Mouse (Mus musculus): ENCODE measurements around the gene Scd4.
"Not testable (repeated sequence)": the region's sequence is repeated elsewhere in the genome, so short reads cannot be mapped to it uniquely, and the experiment has no call there.

Gene Scd4

GRCm38 (mm10) chr19:44300520-44300919, 32.4 kb upstream of the Scd4 start:
- no peak for DNase-seq (ENCODE audit: low read depth, low spot score)

DNA sequence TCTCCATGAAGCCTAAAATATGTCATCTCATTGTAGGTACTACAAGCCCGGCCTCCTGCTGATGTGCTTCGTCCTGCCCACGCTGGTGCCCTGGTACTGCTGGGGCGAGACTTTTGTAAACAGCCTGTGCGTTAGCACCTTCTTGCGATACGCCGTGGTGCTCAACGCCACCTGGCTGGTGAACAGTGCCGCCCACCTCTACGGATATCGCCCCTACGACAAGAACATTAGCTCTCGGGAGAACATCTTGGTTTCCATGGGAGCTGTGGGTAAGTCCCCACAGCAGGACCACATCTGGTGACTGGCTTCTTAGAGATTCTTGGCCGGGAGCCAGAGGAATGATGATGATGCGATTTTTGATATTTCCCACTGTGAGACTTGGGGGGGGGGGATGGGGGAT, 31.7 kb upstream of the Scd4 start:
- DNase-seq (ENCODE audit: low read depth, low spot score) = peak; percentile 86

GRCm38 (mm10) chr19:44301671-44302305, 31.1 kb upstream of the Scd4 start:
- no peak for DNase-seq (ENCODE audit: low read depth, low spot score)

- no peak for DNase-seq (ENCODE audit: low read depth, low spot score)
Measured at GRCm38 (mm10) chr19:44302901-44303300, 30.0 kb upstream of the Scd4 start.

GRCm38 (mm10) chr19:44303502-44303901, 29.4 kb upstream of the Scd4 start:
- DNase-seq (ENCODE audit: low read depth, low spot score) = peak; percentile 71

DNA sequence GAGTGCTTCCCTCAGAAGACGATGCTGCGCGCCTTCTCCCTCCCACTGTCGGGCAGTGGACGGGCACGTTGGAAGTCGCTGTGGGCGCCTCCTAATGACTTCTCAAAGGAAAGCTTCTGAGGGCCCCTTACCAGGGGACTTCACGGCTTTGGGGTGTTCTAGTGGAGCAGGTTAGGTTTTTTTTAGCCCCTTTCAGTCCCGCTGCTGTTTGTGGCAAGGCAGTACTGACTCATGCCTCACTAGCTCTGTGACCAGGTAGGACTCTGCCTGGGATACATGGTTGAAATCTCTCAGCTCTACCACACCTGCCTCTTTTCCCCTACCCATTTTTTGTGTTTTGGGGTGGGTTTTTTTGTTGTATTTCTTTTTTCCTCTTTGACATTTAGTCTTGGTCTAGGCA, 28.5 kb upstream of the Scd4 start:
- no peak for DNase-seq (ENCODE audit: low read depth, low spot score)

DNA sequence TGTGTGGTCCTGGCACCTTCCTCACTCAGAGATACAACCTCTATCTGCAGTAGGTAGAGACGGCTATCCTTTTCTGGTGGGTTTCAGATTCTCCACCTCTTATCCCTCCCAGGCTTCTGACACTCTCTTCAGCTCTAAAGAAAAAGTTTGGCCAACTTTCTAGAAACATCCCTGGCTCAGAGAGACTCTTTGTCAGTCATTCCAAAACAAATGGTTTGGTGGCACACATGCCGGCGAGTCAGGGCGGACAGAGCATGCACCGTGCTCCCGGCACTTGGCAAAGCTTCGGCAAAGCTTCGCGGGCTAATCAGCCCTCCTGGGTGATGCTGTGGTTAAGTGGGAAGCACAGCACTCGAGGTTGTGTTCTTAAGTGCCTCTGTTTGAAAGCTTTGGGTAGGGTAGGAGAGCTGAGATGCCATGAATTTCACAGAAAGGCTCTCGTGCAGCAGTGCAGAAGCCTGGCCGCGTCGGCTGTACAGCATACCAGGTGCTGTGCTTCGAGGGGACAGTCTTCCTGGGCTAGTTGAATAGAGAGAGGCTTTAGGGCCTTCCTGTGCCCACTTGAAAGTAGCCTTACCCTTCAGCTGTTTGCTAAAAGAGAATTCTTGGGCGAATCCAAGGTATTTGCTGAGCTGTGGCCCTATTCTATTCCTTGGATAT, 27.9 kb upstream of the Scd4 start:
- no peak for DNase-seq (ENCODE audit: low read depth, low spot score)

GRCm38 (mm10) chr19:44305701-44306100, 27.2 kb upstream of the Scd4 start:
- DNase-seq (ENCODE audit: low read depth, low spot score) = no peak

DNA sequence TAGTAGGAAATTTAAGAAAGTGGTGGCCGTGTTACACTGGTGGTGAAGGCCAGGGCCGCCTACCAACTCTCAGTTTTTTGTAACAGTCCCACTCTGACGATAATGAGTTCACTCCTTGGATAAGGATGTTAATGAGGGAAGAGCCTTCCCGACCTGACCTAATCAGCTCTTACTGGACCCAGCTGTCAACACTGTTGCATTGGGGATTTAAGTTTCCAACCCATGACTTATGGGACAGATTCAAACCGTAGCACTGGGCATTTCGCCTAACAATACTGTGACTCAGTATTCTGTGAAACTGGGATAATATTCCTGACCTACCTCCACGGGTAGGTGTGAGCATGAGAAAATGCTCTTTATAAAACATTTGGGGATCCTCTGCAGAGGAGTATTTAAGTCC, 26.7 kb upstream of the Scd4 start:
- peak; percentile 90 for DNase-seq (ENCODE audit: low read depth, low spot score)

DNA sequence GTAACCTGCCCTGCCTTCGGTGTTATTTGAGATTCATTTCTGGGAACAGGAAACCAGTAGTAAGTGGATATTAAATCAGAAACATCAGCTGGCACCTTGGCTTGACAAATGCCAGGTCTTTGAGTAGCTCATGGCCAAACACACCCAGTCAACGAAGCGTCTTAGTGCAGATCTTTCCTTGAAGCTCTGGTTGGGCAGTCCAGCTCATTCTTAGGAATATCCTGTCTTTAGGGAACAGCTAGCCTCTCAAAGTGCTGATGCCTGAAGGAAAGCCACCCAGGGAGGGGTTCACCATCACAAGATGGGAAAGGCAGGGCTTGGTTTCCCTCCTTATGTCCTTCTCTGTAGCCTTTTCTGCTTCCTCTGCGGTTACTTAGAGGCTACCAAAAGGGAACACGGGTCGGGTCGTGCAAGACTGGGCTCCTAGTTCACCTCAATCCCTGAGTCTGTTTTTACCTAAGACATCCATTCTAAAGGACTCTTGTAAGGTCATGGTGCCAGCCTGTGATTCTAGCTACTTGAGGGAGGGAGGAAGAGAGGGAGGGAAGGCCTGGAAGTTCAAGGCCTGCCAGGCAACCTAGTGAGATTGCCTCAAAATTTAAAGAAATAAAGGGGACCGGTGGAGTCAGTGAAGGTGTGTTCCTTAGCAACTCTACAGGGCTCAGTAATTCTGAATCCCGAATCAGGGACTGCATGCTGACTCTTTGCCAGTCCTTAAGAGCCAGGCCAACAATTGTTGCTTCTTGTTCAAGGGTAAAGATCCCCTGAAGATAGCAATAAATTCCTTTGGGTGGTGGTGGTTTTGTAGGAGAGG, 25.6 kb upstream of the Scd4 start:
- no peak for DNase-seq (ENCODE audit: low read depth, low spot score)

DNA sequence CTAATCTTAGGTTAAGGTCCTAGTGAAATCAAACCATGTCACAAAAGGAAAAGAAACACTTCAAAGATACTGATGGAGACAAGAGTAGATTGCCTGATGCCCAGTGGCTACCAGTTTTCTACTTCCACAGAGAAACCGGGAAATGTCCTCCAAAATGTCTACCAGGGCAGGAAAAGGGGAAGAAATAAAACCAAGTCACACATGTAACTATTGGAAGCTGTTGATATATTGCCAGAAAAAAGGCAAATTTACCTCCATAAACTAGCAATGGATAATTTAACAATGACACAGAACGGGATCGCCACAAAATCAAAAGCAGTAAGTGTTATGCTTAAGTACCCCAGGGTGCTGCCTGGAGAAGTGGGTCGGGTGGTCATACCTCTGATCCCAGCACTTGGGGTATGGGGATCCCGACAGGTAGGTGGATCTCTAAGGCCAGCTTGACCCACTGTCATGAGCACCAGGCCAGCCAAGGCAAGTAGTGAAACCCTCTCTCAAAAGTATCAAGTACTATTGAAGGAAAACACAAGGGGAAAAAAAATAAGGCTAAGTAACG, 24.9 kb upstream of the Scd4 start:
- no peak for DNase-seq (ENCODE audit: low read depth, low spot score)

DNA sequence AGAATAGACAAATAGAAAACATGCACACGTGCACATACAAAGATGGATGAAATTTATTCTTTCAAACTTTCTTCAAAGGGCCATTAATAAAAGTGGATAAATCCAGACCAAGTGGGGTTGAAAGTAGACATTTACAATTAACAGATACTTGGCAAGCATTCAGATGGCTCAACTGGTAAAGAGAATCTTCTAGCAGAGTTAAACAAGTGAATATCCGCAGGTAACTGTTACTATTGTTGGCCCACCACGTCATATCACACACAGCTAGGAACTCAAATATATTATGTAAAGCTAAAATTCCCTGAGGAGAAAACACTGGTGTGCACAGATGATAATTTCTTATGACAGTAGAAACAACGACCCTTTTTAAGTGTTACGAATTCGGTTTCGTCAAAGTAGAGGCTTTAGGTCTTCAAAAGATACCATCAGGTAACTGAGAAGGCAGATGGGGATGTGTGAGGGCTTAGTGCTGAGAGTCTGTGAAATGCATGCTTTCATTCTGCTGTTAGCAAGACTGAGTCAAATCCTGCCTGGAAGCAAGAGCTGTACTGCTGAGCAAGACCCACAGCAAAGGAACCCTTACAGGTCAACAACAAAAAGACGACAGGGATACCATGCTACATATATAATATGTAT, 24.2 kb upstream of the Scd4 start:
- no peak for DNase-seq (ENCODE audit: low read depth, low spot score)

- no peak for DNase-seq (ENCODE audit: low read depth, low spot score)
Measured at GRCm38 (mm10) chr19:44309351-44310154, 23.3 kb upstream of the Scd4 start.

- not testable (repeated sequence) for DNase-seq (ENCODE audit: low read depth, low spot score)
Measured at GRCm38 (mm10) chr19:44310155-44310575, 22.7 kb upstream of the Scd4 start.

DNA sequence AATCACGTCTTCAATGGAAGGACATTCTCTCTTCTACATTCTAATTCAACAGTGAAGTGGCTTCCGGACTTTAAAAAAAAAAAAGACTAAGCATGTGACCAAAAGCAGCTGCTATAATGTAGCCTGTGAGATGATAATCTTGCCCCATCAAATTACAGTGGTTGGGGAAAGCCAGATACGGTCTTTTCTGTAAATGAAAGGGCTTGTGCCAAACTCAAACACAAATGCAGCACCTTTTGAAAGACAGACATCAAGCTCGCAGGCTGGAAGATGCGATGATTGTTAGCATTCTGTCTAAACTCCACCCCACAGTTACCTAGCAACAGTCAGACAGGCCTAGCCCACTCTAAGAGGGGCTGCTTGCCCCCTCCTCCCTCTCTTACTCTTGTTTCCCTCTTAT, 22.1 kb upstream of the Scd4 start:
- no peak for DNase-seq (ENCODE audit: low read depth, low spot score)

GRCm38 (mm10) chr19:44311306-44312006, 21.4 kb upstream of the Scd4 start:
- DNase-seq (ENCODE audit: low read depth, low spot score) = peak; percentile 70

- DNase-seq (ENCODE audit: low read depth, low spot score) = peak; percentile 98
Measured at GRCm38 (mm10) chr19:44312007-44312360, 20.9 kb upstream of the Scd4 start.

DNA sequence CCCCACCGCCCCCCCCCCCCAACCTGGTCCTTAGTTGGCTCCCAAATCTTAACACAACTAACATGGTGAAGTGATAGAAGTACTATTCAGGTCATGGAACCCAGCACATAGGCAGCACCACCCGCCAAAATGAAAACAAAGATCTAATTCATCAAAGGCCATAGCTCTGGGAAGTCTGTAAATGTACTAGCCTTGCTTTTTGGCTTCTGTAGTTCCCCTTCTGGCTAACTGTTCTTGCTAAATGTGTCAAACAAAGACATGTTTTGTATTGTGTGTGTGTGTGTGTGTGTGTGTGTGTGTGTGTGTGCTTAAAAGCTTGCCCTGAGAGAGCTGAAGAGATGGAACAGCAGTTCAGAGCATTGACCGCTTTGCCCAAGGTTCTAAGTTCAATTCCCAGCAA, 19.8 kb upstream of the Scd4 start:
- DNase-seq (ENCODE audit: low read depth, low spot score) = no peak

DNA sequence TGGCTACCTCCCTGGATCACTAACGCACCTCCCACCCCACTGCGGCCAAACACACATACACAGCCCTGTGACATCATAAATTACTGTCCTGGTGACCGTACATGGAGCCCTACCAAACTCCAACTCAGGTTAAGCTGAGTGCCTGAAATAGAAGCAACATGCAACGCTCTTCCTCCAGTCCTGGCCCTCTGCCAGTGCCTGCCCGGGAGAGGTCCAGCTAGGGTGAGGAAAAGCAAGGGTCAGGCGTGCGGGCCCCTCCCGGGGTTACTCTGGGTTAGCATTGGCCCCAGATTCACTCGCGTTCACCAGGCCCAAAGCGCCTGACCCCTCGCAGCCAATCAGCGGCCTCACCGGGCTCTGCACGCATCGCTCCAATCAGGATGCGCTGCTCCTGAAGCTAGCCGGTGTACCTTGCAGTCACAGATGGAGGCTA, 18.5 kb upstream of the Scd4 start:
- DNase-seq (ENCODE audit: low read depth, low spot score) = peak; percentile 87

DNA sequence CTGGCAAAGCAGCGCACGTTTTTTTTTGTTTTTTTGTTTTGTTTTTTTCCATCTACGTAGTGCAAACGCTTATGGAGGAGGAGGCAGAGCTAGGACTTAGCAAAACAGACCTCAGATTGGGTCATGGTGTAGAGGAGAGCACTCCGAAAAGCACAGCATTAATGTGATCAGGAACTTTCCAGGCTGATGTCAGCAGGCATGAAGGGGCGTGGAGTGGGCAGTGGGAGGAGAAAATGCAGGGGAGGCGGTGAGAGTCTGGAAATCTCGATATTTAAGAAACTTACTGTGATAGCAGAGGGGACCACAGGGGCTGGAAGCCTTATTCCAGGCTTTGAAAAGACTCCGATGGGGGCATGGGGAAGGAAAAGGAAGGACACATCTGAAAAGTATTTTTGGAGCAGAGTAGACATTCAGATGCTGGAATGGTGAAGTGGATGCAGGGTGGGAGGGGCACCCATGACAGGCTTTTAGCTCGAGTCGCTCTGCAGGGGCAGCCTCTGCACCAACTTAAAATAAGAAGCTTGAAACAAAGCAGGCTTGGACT, 17.9 kb upstream of the Scd4 start:
- DNase-seq (ENCODE audit: low read depth, low spot score) = peak; percentile 90

Data from 3T3-L1 (cell line).